Mouse (Mus musculus) stomach, postnatal 0 days (tissue): ENCODE results near the gene Prkg2.

Experiments
- CTCF ChIP-seq: IDR thresholded peaks from 2 replicates; pipeline ENCODE4 v1.5.1; 2016; ENCODE audit warnings: antibody characterized with exemption, low read depth, mild to moderate bottlenecking, moderate library complexity
- EP300 ChIP-seq: optimal IDR thresholded peaks from 2 replicates; pipeline ENCODE3; 2016; ENCODE audit warnings: antibody characterized with exemption

- no peak for TF ChIP-seq EP300
- no peak for TF ChIP-seq CTCF
These were observed 101.2 kb downstream of the Prkg2 start for GRCm38 (mm10) chr5:98935930-98936329.
